Mouse (Mus musculus) left cerebral cortex, postnatal 36 days (tissue): Measurements from ENCODE around the gene Dhx34. TPM values are rescaled to one million over a fixed set of nuclear protein-coding genes. Genes with fewer than 3 reads are reported as not detected.
"Not testable (repeated sequence)": the region's sequence is repeated elsewhere in the genome, so short reads cannot be mapped to it uniquely, and the experiment has no call there.

ENCODE experiments used
- DNase-seq, 2 experiments: peaks; one replicate each; pipeline ENCODE4 v3.0.0; 2021 to 2022; ENCODE audit warnings: low spot score in 2 of 2, mixed read lengths in 1 of 2
- intact Hi-C: fragments of 180-260 bp; cut with DNase I; formaldehyde crosslinking; loops from one replicate; pipeline ENCODE4 v1.15.1; 2025
- total RNA-seq, 2 experiments: library from RNA; stranded (reverse); gene quantifications; 2 replicates each; pipeline ENCODE4 v1.2.3; 2021

The Dhx34 gene
- total RNA-seq = 10 to 100 TPM; 11.2 to 13.1 TPM

- peak; percentile 96 for DNase-seq
- intact Hi-C loops = loop anchor here (5.0 kb wide), 1 partner anchor 51 kb away; the partner anchor contains the start of gene Inafm1
Observed at GRCm38 (mm10) chr7:16221582-16222272, at the start of gene Dhx34. Gene Dhx34 (minus strand): TSS chr7:16222037.

GRCm38 (mm10) chr7:16271139-16271538, 49.3 kb upstream of the Dhx34 start:
- no peak for DNase-seq
- intact Hi-C loops = loop anchor here (5.0 kb wide), 1 partner anchor 49 kb away; the partner anchor contains the start of gene Dhx34

- DNase-seq, intact Hi-C loops: not testable (repeated sequence)
Observed at GRCm38 (mm10) chr7:16266593-16266992, 44.8 kb upstream of the Dhx34 start.

- intact Hi-C loops = no loop called here
- no peak for DNase-seq
Observed at GRCm38 (mm10) chr7:16265856-16266255, 44.0 kb upstream of the Dhx34 start.

GRCm38 (mm10) chr7:16263843-16264242, 42.0 kb upstream of the Dhx34 start:
- DNase-seq = no peak
- intact Hi-C loops = loop anchor here (2.0 kb wide), 1 partner anchor 71 kb away; no protein-coding TSS in a partner anchor

GRCm38 (mm10) chr7:16263015-16263787, 41.4 kb upstream of the Dhx34 start:
- intact Hi-C loops = loop anchor here (2.0 kb wide), 1 partner anchor 70 kb away; no protein-coding TSS in a partner anchor
- DNase-seq = peak; percentile 55 to 69

- intact Hi-C loops = no loop called here
- no peak for DNase-seq
Observed at GRCm38 (mm10) chr7:16261097-16261496, 39.3 kb upstream of the Dhx34 start.

GRCm38 (mm10) chr7:16259110-16259590, 37.3 kb upstream of the Dhx34 start, which contains the start of gene C5ar1:
Gene C5ar1 (minus strand): TSS chr7:16259540.
- intact Hi-C loops = no loop called here

GRCm38 (mm10) chr7:16257830-16258229, 36.0 kb upstream of the Dhx34 start:
- no peak for DNase-seq
- intact Hi-C loops = no loop called here

More at GRCm38 (mm10) chr7:16259110-16259590, 37.3 kb upstream of the Dhx34 start, which contains the start of gene C5ar1:
- no peak for DNase-seq

- intact Hi-C loops, DNase-seq: not testable (repeated sequence)
Observed at GRCm38 (mm10) chr7:16255963-16256362, 34.1 kb upstream of the Dhx34 start.

GRCm38 (mm10) chr7:16254195-16254594, 32.4 kb upstream of the Dhx34 start:
- intact Hi-C loops = no loop called here

GRCm38 (mm10) chr7:16250687-16251086, 28.9 kb upstream of the Dhx34 start:
- no peak for DNase-seq
- intact Hi-C loops = no loop called here

More at GRCm38 (mm10) chr7:16254195-16254594, 32.4 kb upstream of the Dhx34 start:
- no peak for DNase-seq

- intact Hi-C loops = no loop called here
- DNase-seq = no peak
Observed at GRCm38 (mm10) chr7:16245958-16246357, 24.1 kb upstream of the Dhx34 start.

- intact Hi-C loops = no loop called here
- no peak for DNase-seq
Observed at GRCm38 (mm10) chr7:16244067-16244466, 22.2 kb upstream of the Dhx34 start, which contains the start of gene C5ar2. Gene C5ar2 (minus strand): TSS chr7:16244154.

GRCm38 (mm10) chr7:16242198-16242597, 20.4 kb upstream of the Dhx34 start:
- intact Hi-C loops = no loop called here
- DNase-seq = no peak

GRCm38 (mm10) chr7:16241787-16242186, 19.9 kb upstream of the Dhx34 start:
- intact Hi-C loops = no loop called here
- no peak for DNase-seq

- intact Hi-C loops = no loop called here
- DNase-seq = no peak
Observed at GRCm38 (mm10) chr7:16240978-16241303, 19.1 kb upstream of the Dhx34 start.

GRCm38 (mm10) chr7:16240281-16240977, 18.6 kb upstream of the Dhx34 start:
- intact Hi-C loops = no loop called here
- no peak for DNase-seq

- no peak for DNase-seq
Observed at GRCm38 (mm10) chr7:16239554-16239997, 17.7 kb upstream of the Dhx34 start.

GRCm38 (mm10) chr7:16229869-16230268, 8.0 kb upstream of the Dhx34 start:
- intact Hi-C loops = no loop called here
- DNase-seq = no peak

More at GRCm38 (mm10) chr7:16239554-16239997, 17.7 kb upstream of the Dhx34 start:
- intact Hi-C loops = no loop called here
